Mouse (Mus musculus) liver, postnatal 0 days (tissue): ENCODE data around the gene Pde4d.

Source experiments
- CTCF ChIP-seq: sonication (generic); IDR thresholded peaks from 2 replicates; pipeline ENCODE4 v1.5.1; 2016; ENCODE audit warnings: antibody characterized with exemption, low read depth
- EP300 ChIP-seq: IDR thresholded peaks from 2 replicates; pipeline ENCODE4 v1.6.1; 2016; ENCODE audit warnings: antibody characterized with exemption, low read depth, mild to moderate bottlenecking

GRCm38 (mm10) chr13:108489825-108490224 is 40.1 kb downstream of the Pde4d start:
- TF ChIP-seq CTCF (no peak), EP300 (no peak)
